Mouse (Mus musculus) gastrocnemius, postnatal 14 days (tissue): Measurements from ENCODE around the gene Txndc15. TPM values are rescaled to one million over a fixed set of nuclear protein-coding genes. Genes with fewer than 3 reads are reported as not detected.
A peak's percentile ranks its signal among the peaks of the same experiment; 100 is the strongest.
"Not testable (repeated sequence)": the region's sequence is repeated elsewhere in the genome, so short reads cannot be mapped to it uniquely, and the experiment has no call there.

Experiments
- DNase-seq: peaks from one replicate; pipeline ENCODE4 v3.0.0; 2021; ENCODE audit warnings: mixed read lengths
- intact Hi-C: fragments of 180-260 bp; cut with DNase I; formaldehyde crosslinking; loops from one replicate; pipeline ENCODE4 v1.15.1; 2025; ENCODE audit warnings: low total_unique reads
- long read RNA-seq, 2 experiments: library from polyadenylated mRNA; stranded (forward); transcript quantifications; one replicate each; pipeline ENCODE4 v2.0.0; 2021
- total RNA-seq, 2 experiments: library from RNA; stranded (reverse); gene quantifications; 2 replicates each; pipeline ENCODE4 v1.2.3; 2021

The Txndc15 gene
- 10 to 100 TPM; 27.8 to 27.9 TPM for total RNA-seq
- long read RNA-seq, experiment 1, transcript Txndc15-201 (5 exons, 1,527 nt) = major isoform, 56 of 63 reads
- long read RNA-seq, experiment 1, partial matches to known transcripts = 1 of 63 reads
- long read RNA-seq, experiment 1, other reads (novel, unspliced or antisense) = 6 of 63 reads
- long read RNA-seq, experiment 2, transcript Txndc15-201 (5 exons, 1,527 nt) = major isoform, 64 of 75 reads
- long read RNA-seq, experiment 2, partial matches to known transcripts = 3 of 75 reads
- long read RNA-seq, experiment 2, other reads (novel, unspliced or antisense) = 8 of 75 reads

DNA sequence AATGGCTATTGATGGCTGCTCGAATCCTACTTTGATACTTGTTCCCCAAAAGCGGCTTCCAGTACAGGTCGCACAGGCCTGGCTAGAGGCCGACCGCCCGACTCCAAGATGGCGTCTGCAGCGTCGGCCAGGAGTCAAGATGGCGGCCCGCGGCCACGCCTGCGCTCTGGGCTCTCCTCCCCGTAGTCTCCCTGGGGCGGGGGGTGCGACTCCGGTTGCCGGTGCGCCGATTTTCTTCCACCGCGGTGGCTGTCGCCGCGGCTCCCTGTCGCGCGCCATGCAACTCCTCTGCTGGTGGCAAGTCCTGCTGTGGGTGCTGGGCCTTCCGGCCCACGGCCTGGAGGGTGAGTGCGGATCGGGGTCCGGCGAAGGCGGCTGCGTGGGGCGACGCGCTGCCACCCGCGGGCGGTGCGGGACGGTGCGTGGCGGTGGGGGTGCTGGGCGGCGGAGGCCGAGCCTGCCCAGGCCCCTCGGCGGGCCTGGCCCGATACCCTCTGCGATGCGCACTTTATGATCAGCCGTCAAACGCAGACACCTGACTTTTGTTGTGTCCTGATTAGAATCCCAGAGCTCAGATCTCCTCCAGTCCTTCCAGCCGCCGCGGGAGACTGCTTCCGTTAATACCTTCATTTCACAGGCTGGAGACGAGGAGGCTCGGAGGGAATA is at the start of gene Txndc15:
Txndc15 (plus strand) TSS at position 150 of the 666 bp plus-strand sequence.
- peak; percentile 85 for DNase-seq
- intact Hi-C loops = no loop called here

DNA sequence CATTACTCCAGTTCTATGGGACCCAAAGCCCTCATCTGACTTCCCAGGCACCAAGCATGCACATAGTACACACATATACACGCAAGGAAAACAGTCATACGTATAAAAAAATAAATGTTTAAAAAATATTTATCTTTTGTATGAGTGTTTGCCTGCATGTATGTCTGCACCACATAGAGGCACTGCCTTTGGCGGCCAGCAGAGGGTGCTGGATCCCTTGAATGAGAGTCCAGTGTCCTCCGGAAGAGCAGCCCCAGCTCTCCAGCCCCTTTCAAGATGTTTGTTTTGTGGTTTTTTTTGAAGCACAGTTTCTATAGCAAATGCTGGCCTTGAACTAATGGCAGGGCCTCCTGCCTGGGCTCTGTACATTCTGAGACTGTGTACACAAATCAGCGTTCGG is 45.9 kb upstream of the Txndc15 start:
- peak; percentile 31 for DNase-seq
- intact Hi-C loops = no loop called here

DNA sequence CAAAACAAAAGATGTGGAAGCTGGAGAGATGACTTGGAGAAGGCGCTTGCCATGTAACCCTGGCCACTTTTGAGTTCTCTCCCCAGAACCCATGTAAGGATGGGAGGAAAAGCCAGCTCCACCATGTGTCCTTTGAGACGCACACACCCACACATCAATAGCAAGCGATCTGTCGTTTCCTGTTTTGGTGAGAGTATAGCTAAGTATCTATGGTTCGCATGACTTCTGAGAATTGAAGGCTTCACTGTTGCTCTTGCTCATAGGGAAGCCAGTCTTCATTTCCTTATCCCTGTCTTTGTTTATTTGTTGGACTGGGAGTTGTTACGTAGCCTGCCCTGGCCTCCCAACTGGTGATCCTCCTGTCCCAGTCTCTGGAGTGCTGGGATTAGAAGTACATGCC is 41.7 kb upstream of the Txndc15 start:
- no peak for DNase-seq
- intact Hi-C loops = loop anchor here (10.0 kb wide), 1 partner anchor 52 kb away; the partner anchor contains the start of gene Pcbd2

DNA sequence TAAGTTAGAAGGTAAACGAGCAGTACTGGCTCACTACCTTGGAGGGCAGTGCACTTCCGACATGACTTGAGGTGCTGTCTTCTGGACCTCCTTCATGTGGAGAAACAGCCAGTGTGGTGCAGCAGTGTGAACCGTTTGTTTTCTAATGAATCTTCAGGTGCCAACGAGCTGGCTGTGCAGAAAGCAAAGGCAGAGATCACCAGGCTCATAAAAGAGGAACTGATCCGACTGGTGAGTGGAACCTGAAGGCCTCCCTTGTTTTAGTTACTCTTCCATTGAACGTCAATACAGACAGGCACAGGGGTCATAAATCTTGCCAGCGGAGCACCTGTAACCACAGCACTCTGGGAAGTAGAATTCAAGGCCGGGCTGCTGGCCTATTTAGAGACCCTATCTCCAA is 37.1 kb upstream of the Txndc15 start:
- intact Hi-C loops = loop anchor here (10.0 kb wide), 1 partner anchor 47 kb away; the partner anchor contains the start of gene Pcbd2
- no peak for DNase-seq

GRCm38 (mm10) chr13:55682201-55682600 is 32.2 kb upstream of the Txndc15 start:
- DNase-seq = no peak
- intact Hi-C loops = no loop called here

DNA sequence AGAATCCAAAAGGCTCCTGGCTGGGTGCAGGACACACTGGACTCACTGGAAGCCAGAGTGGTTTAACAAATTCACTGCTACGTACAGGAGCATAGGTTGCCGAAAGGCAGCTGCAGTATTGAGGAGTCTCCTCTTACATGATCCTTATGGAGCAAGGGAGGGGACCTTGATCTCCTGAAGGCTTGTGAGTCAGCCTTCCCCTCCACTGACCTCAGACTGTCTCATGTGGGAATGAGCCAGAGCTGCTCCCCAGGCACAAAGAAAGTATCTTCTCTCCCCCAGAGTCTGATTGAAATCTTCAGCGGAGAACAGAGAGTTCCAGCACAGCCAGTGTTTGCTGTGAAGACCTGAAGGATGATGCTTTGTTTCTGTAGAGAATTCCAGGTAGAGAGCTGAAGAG is 30.9 kb upstream of the Txndc15 start:
- intact Hi-C loops = no loop called here
- no peak for DNase-seq

- no peak for DNase-seq
- intact Hi-C loops = no loop called here
Measured at GRCm38 (mm10) chr13:55686107-55686633, 28.3 kb upstream of the Txndc15 start.

GRCm38 (mm10) chr13:55687927-55688602 is 26.4 kb upstream of the Txndc15 start:
- intact Hi-C loops = no loop called here
- DNase-seq = no peak

- intact Hi-C loops = loop anchor here (5.0 kb wide), 1 partner anchor 35 kb away; the partner anchor contains the start of gene Pcbd2
- DNase-seq = peak; percentile 89
Measured at GRCm38 (mm10) chr13:55692535-55693242, 21.8 kb upstream of the Txndc15 start, which contains the start of gene B230219D22Rik. Gene B230219D22Rik, plus strand, starts transcription at chr13:55693124.

GRCm38 (mm10) chr13:55693243-55693721 is 21.2 kb upstream of the Txndc15 start:
- intact Hi-C loops = loop anchor here (5.0 kb wide), 1 partner anchor 34 kb away; the partner anchor contains the start of gene Pcbd2
- no peak for DNase-seq

DNA sequence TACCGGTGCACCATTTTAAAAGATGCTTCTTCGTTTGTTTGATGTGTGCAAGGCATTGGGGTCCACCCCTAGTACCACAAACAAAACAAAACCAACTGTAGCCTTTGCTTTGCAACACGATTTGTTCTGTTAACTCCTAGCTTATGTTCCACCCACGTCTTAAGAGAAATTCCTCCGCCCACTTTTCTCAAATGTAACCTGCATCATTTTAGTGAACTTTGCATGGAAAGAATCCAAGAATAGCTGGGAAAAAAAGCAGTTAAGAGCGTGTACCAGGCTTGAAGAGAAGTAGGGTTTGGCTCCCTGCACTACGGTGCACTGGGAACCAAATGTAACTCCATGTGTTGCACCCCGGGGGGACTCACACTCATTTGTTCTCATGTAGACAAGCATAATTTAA is 20.3 kb upstream of the Txndc15 start:
- intact Hi-C loops = loop anchor here (5.0 kb wide), 1 partner anchor 33 kb away; the partner anchor contains the start of gene Pcbd2
- DNase-seq = no peak

DNA sequence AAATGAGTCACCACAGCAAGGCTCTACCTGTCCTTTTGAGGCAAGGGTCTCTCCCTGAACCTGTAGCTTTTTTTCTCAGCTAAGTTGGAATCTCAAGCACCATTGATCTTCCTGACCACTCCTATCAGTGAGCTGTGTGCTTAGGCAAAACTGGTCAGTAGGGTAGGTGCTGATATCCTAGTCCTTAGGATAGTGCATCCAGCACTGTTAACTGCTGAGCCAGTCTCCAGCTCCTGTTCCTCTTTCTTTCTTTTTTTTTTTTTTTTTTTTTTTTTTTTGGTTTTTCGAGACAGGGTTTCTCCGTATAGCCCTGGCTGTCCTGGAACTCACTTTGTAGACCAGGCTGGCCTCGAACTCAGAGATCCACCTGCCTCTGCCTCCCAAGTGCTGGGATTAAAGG is 18.5 kb upstream of the Txndc15 start:
- intact Hi-C loops, DNase-seq: not testable (repeated sequence)

DNA sequence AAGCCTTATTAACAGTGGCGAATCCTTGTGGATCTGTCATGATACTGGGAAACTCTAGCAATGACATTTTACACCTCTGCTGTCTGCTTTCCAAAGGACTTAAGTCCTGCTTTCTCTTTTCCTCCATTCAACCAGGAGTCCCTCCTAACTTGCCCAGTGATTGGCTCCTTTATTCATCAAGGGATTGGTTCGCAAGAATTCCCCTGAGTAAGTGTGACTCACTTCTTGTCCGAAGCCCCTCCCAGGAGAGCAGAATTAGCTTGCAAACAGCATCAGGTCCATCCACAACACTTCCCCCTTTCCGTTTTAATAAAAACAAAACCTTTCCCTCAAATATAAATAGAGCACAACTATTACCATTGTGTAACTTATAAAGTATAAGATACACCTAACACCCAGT is 10.1 kb upstream of the Txndc15 start:
- DNase-seq = no peak
- intact Hi-C loops = no loop called here

- intact Hi-C loops = no loop called here
Measured at GRCm38 (mm10) chr13:55712846-55713245, 1.6 kb upstream of the Txndc15 start.

GRCm38 (mm10) chr13:55715167-55715512 is 690 bp downstream of the Txndc15 start:
- intact Hi-C loops = no loop called here

More at GRCm38 (mm10) chr13:55712846-55713245, 1.6 kb upstream of the Txndc15 start:
- no peak for DNase-seq

DNA sequence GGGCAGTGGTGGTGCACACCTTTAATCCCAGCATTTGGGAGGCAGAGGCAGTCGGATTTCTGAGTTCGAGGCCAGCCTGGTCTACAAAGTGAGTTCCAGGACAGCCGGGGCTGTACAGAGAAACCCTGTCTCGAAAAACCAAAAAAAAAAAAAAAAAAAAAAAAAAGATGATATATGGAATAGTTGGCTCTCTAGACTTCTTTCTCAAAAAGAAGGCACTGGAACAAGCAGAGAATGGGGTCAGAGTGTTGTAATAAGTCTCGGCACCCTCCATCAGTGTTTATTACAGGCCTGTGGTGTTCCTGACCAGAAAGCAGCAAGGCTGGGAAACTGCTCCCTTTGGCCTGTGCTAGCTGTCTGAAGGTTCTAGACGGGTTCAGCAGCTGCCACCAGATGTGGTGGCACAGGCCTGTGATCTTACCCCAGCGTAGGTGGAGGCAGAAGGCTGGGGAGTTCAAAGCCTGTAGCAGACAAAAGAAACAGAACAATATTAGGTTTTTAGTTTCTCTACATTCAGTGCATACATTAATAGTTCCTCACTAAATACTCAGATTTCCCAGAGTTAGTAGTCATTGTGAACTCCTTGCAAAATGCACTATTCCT is 1.6 kb downstream of the Txndc15 start:
- DNase-seq = no peak
- intact Hi-C loops = no loop called here

More at GRCm38 (mm10) chr13:55715167-55715512, 690 bp downstream of the Txndc15 start:
- DNase-seq = no peak

- intact Hi-C loops = loop anchor here (10.0 kb wide), 2 partner anchors 47 to 117 kb away; no protein-coding TSS in a partner anchor
- DNase-seq = no peak
Measured at GRCm38 (mm10) chr13:55721516-55721915, 7.1 kb downstream of the Txndc15 start.

DNA sequence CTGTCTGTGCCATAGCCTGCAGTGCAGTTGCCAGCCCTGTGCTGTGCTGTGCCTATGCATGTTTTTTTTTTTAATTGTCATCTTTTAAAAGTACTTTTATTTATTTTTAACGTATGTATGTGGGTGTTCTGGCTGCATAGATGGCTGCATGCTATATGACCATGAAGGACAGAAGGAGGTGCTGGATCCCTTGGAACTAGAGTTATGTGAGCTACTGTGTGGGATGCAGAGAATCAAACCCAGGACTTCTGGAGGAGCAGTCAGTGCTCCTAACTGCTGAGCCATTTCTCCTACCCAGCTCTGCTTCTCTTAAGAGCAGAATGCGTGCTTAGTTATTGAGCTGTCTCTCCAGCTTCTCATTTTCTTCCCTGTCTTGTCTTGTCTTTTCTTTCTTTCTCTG is 7.5 kb downstream of the Txndc15 start:
- intact Hi-C loops = loop anchor here (10.0 kb wide), 2 partner anchors 47 to 117 kb away; no protein-coding TSS in a partner anchor
- DNase-seq = no peak
